Mouse (Mus musculus): Measurements from ENCODE around the gene Hpd. TPM values are rescaled to one million over a fixed set of nuclear protein-coding genes. Genes with fewer than 3 reads are reported as not detected.

Hpd gene
- polyA plus RNA-seq, 1 experiment from 2014 or later, result not detected

DNA sequence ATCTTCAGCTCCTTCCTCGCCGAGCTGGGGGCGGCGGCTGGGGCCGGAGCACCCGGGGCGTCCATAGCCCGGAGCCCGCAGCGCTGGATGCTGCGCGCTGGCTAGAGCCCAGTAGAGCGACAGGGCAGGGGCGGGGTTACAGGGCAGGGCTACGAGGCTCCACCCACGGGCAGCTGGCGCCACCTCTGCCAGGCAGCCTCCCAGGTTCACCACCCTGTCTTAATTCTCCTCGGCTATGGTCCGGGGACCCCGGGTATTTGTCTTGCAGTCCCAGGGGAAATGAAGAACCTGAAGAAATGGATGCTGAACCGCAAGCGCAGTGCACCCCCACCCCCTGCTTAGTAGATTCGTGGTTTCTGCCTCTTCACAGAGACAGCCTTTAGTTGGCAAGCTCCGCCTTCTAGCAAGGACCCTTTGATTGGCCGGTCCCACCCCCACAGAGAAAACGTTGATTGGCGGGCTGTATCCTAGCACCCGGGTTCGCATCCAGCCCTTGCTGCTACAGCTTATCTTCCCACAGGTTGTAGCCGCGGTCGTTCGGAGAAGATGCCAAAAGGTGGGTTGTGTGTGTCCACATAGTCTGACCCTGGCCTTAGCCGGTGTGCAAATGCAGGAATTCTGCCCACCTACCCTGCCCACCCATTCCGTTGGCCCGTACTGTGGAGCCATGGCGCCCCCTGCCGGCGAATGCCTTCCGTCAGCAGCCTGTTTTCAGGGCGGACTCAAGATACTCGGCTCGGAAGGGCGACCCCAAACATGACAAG, 50.0 kb downstream of the Hpd start, which contains the start of gene Rhof:
Gene Rhof, minus strand, starts transcription at position 385 of the 764 bp plus-strand sequence.
- peaks cover 16% of the 10 kb centered on the region; the same call in 1 of the 2 replicates for H3K36me3 ChIP-seq
- H3K9ac ChIP-seq, result peak within 1 kb of the TSS; percentile 70
- 0 out of 2 replicates have a peak, but pooled peaks have one; percentile 9 for ATAC-seq (ENCODE audit: insufficient number of reproducible peaks, insufficient read depth, low FRiP score, low TSS enrichment, low read depth)

DNA sequence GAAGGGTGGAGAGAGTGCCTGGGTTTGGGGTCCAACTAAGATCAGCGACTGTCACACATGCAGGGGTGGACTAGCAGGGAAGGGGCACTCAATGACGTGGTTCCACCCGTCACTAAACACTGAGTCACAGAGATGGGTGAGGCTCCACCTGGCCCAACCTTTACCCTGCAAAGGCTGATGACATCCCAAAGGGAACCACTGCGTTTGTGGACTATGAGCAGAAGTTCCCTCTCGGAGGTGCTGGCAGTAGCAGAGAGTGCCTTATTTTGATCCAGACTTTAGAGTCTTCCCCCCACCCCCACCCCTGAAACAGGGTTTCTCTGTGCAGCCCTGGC, 51.7 kb downstream of the Hpd start:
- no peaks in the 10 kb centered on the region for H3K9me3 ChIP-seq
- no peak overlapping the region for H3K27ac ChIP-seq
- H3K4me2 ChIP-seq, result no peak overlapping the region
- ATAC-seq (ENCODE audit: insufficient number of reproducible peaks, insufficient read depth, low FRiP score, low TSS enrichment, low read depth), result no peak
- 86% methylated on average over 5 of the region's 5 CpGs for WGBS
- H3K9ac ChIP-seq, result no peak overlapping the region
- H3K4me3 ChIP-seq, result no peak overlapping the region
- peaks cover 52% of the 10 kb centered on the region for H3K4me1 ChIP-seq
- H3K36me3 ChIP-seq, result peaks cover 31% of the 10 kb centered on the region
- no peaks in the 10 kb centered on the region for H3K27me3 ChIP-seq

More for the DNA sequence above, 50.0 kb downstream of the Hpd start, which contains the start of gene Rhof:
- H3K4me3 ChIP-seq, result peak within 1 kb of the TSS; percentile 48
- whole genome bisulfite sequencing, result 4% methylated on average over 44 of the region's 44 CpGs
- H3K4me1 ChIP-seq, result peaks cover 69% of the 10 kb centered on the region
- H3K27me3 ChIP-seq, result no peaks in the 10 kb centered on the region
- H3K4me2 ChIP-seq, result peak within 1 kb of the TSS; percentile 99
- H3K27ac ChIP-seq, result peak within 1 kb of the TSS; percentile 100
- H3K9me3 ChIP-seq, result no peaks in the 10 kb centered on the region

- Histone ChIP-seq H3K4me2 (no peak overlapping the region), H3K27me3 (no peaks in the 10 kb centered on the region), H3K4me1 (peaks cover 47% of the 10 kb centered on the region), H3K4me3 (no peak overlapping the region), H3K9ac (no peak overlapping the region), H3K36me3 (peaks cover 36% of the 10 kb centered on the region), H3K9me3 (no peaks in the 10 kb centered on the region), H3K27ac (no peak overlapping the region)
- ATAC-seq (ENCODE audit: insufficient number of reproducible peaks, insufficient read depth, low FRiP score, low TSS enrichment, low read depth), result no peak
- 86% methylated on average over 9 of the region's 9 CpGs for WGBS
These were observed 52.3 kb downstream of the Hpd start for GRCm38 (mm10) chr5:123130030-123130813.

- no peak for ATAC-seq (ENCODE audit: insufficient number of reproducible peaks, insufficient read depth, low FRiP score, low TSS enrichment, low read depth)
- H3K9ac ChIP-seq, result no peak overlapping the region
- H3K4me3 ChIP-seq, result no peak overlapping the region
- peaks cover 39% of the 10 kb centered on the region for H3K36me3 ChIP-seq
- peaks cover 37% of the 10 kb centered on the region for H3K4me1 ChIP-seq
- no peak overlapping the region for H3K4me2 ChIP-seq
- no peak overlapping the region for H3K27ac ChIP-seq
- no peaks in the 10 kb centered on the region for H3K9me3 ChIP-seq
- H3K27me3 ChIP-seq, result no peaks in the 10 kb centered on the region
- WGBS, result 83% methylated on average over 10 of the region's 10 CpGs
These were observed 53.3 kb downstream of the Hpd start for GRCm38 (mm10) chr5:123129170-123129757.

DNA sequence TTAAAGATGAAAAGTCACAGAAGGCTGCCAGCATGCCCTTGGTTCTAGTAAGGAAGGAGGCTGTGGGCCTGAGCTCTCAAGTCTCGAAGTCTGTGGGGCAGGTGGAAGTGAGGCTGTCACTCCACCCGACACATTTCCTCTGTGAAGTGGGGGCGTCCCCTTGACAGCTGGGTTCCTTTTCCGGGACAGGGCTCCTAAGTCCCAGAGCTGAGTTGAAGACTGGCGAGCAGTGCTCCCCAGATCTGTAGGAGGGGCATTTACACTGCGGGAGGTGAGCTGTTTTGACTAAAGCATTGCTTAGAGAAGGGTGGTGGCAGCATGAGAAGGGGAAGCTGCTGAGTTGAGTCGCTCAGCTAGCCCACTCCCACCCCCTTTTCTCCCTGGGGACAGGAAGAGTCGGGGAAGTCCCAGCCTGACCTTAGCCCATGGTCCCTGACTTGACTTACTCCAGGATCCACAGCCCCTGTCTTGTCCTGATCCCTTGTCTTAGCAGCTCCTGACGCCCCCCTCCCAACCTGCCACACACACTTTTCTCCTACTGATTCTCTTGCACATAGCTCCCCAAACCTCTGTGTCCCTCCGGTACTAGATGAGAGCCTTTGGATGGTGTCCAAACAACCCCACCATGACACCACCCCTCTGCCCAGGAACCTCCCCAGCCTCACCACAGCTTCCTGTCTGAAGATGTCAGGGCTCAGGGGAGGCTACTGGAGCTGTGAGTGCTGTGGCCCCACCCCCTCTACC, 53.9 kb downstream of the Hpd start:
- Histone ChIP-seq H3K4me2 (no peak overlapping the region), H3K9me3 (no peaks in the 10 kb centered on the region), H3K27me3 (no peaks in the 10 kb centered on the region), H3K4me1 (peaks cover 30% of the 10 kb centered on the region), H3K27ac (no peak overlapping the region), H3K9ac (no peak overlapping the region), H3K36me3 (peaks cover 43% of the 10 kb centered on the region), H3K4me3 (no peak overlapping the region)
- WGBS, result 54% methylated on average over 10 of the region's 10 CpGs
- ATAC-seq (ENCODE audit: insufficient number of reproducible peaks, insufficient read depth, low FRiP score, low TSS enrichment, low read depth), result no peak

- no peak overlapping the region for H3K4me2 ChIP-seq
- H3K4me1 ChIP-seq, result peaks cover 16% of the 10 kb centered on the region
- no peaks in the 10 kb centered on the region for H3K9me3 ChIP-seq
- no peak overlapping the region for H3K27ac ChIP-seq
- no peak for ATAC-seq (ENCODE audit: insufficient number of reproducible peaks, insufficient read depth, low FRiP score, low TSS enrichment, low read depth)
- H3K36me3 ChIP-seq, result peaks cover 53% of the 10 kb centered on the region
- WGBS, result 66% methylated on average over 6 of the region's 6 CpGs
- H3K27me3 ChIP-seq, result no peaks in the 10 kb centered on the region
- no peak overlapping the region for H3K9ac ChIP-seq
- no peak overlapping the region for H3K4me3 ChIP-seq
These were observed 55.5 kb downstream of the Hpd start for GRCm38 (mm10) chr5:123127031-123127430.

DNA sequence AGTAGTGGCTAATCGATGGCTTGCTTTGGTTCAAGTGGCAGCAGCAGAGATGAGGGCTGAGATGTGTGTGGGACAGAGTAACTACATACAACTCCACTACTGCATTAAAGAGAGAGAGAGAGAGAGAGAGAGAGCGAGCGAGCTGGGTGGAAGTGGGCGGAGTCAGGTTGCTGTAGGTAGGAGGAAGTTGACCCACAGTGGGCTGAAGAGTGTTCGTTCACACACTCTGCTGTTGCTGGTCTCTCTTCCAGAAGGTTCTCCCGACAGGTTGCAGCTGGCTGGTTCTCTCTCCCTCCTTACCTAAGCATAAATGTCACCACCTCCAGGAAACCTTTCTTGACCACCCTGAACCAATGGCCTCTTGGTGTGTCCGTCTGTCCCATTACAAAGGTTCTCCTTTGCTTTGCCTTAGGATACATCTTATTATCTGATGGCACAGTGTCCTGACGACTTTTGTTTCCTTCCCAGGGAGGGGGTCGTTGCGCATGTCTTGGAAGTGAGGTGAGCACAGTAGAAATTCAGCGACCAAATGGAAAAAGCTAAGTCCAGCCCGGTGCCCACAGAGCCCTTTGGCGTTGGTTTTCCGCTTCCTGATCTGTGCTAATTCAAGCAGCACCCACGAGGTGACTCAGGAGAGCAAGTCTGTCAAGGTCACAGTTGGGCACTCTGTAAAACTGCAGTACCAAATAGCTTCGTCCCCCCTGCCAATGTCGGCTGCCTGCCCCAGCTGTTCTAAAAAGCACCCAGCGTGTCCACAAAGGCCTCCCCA, 56.7 kb downstream of the Hpd start:
- Histone ChIP-seq H3K9me3 (no peaks in the 10 kb centered on the region), H3K4me3 (no peak overlapping the region), H3K4me1 (0 out of 2 replicates have a peak, but pooled peaks cover 7% of the 10 kb centered on the region), H3K4me2 (no peak overlapping the region), H3K9ac (no peak overlapping the region), H3K27me3 (no peaks in the 10 kb centered on the region), H3K27ac (no peak overlapping the region), H3K36me3 (peaks cover 53% of the 10 kb centered on the region)
- no peak for ATAC-seq (ENCODE audit: insufficient number of reproducible peaks, insufficient read depth, low FRiP score, low TSS enrichment, low read depth)
- 86% methylated on average over 18 of the region's 18 CpGs for WGBS

DNA sequence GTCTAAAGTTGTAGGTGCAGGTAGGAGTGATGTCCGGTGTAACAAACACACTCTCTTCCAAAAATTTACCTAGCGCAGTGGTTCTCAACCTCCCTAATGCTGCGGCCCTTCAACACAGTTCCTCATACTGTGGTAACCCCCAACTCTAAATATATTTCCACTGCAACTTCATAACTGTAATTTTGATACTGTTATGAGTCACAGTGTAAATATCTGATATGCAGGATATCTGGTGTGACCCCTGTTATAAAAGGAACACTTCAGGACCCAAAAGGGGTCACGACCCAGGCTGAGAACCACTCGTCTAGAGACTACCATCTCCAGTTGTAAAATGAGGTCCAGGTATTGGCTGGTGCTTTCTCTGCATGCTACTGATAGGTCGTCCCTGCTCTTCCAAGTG, 57.4 kb downstream of the Hpd start:
- H3K4me3 ChIP-seq, result no peak overlapping the region
- H3K9me3 ChIP-seq, result no peaks in the 10 kb centered on the region
- no peaks in the 10 kb centered on the region for H3K27me3 ChIP-seq
- H3K36me3 ChIP-seq, result peaks cover 53% of the 10 kb centered on the region
- no peak for ATAC-seq (ENCODE audit: insufficient number of reproducible peaks, insufficient read depth, low FRiP score, low TSS enrichment, low read depth)
- H3K9ac ChIP-seq, result no peak overlapping the region
- 0 out of 2 replicates have a peak, but pooled peaks cover 7% of the 10 kb centered on the region for H3K4me1 ChIP-seq
- 84% methylated on average over 6 of the region's 6 CpGs for WGBS
- H3K4me2 ChIP-seq, result no peak overlapping the region
- no peak overlapping the region for H3K27ac ChIP-seq

GRCm38 (mm10) chr5:123122181-123122580, 60.3 kb downstream of the Hpd start:
- Histone ChIP-seq H3K27ac (no peak overlapping the region), H3K9me3 (no peaks in the 10 kb centered on the region), H3K4me3 (no peak overlapping the region), H3K27me3 (no peaks in the 10 kb centered on the region), H3K9ac (no peak overlapping the region), H3K36me3 (peaks cover 47% of the 10 kb centered on the region), H3K4me1 (no peaks in the 10 kb centered on the region), H3K4me2 (no peak overlapping the region)
- ATAC-seq (ENCODE audit: insufficient number of reproducible peaks, insufficient read depth, low FRiP score, low TSS enrichment, low read depth), result no peak
- WGBS, result 86% methylated on average over 4 of the region's 4 CpGs
